Mouse (Mus musculus) lung, postnatal 0 days (tissue): ENCODE measurements around the gene Tgm6.

Source experiments
- CTCF ChIP-seq: IDR thresholded peaks from 2 replicates; pipeline ENCODE4 v1.5.1; 2016; ENCODE audit warnings: antibody characterized with exemption, mild to moderate bottlenecking
- EP300 ChIP-seq: IDR thresholded peaks from 2 replicates; pipeline ENCODE4 v1.6.1; 2016; ENCODE audit warnings: antibody characterized with exemption, mild to moderate bottlenecking, control low read depth

- TF ChIP-seq CTCF = no peak
- no peak for TF ChIP-seq EP300
Measured at GRCm38 (mm10) chr2:130146089-130146668, 34.0 kb downstream of the Tgm6 start.
